Mouse (Mus musculus) C2C12 (cell line): Measurements from ENCODE around the gene Ccdc186.

Experiments
- CEBPB ChIP-seq: IDR thresholded peaks from one replicate; pipeline ENCODE4 v1.6.1; 2011; ENCODE audit warnings: low read depth, mild to moderate bottlenecking, control low read depth, moderate library complexity
- CTCF ChIP-seq: IDR thresholded peaks from one replicate; pipeline ENCODE4 v1.5.1; 2011; ENCODE audit not compliant: control insufficient read depth, insufficient read depth, insufficient read length
- MAX ChIP-seq: IDR thresholded peaks from one replicate; pipeline ENCODE4 v1.6.1; 2011; ENCODE audit warnings: mild to moderate bottlenecking, control low read depth
- MYOD1 ChIP-seq: IDR thresholded peaks from one replicate; pipeline ENCODE4 v1.6.1; 2011; ENCODE audit warnings: low read depth; ENCODE audit not compliant: control insufficient read depth, insufficient read length
- MYOG ChIP-seq: IDR thresholded peaks from one replicate; pipeline ENCODE4 v1.6.1; 2011; ENCODE audit not compliant: control insufficient read depth, insufficient read length; ENCODE audit errors: extremely low read depth
- USF1 ChIP-seq: IDR thresholded peaks from one replicate; pipeline ENCODE4 v1.6.1; 2011; ENCODE audit warnings: low read depth, mild to moderate bottlenecking, control low read depth, moderate library complexity

DNA sequence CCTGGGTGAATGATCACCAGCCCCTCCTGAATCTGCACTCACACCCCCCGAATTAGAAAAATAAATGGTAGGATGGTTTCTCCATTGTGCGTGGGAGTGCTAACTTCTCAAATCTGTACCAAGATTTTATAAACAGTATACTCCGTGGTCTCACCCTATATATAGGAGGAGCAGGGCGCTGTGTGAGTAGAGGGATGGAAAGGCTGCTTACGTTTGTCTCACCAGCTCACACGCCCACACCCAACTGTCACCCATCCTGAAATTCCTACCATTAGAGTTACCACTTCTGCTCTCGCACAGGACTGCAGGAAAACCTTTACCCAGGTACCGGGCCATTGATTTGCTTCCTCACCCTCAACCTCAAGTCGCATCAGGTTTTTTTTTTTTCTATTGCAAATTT lies 53.0 kb downstream of the Ccdc186 start:
- no peak for TF ChIP-seq CTCF
- TF ChIP-seq MYOG, result no peak
- no peak for TF ChIP-seq CEBPB
- no peak for TF ChIP-seq USF1
- no peak for TF ChIP-seq MAX
- TF ChIP-seq MYOD1, result no peak
